In genomic region chr3:122418564-122419274, GRCm38 (mm10) we compare ENCODE assay signal across 8 mouse cellular contexts.
A peak's percentile ranks its signal among the peaks of the same experiment; 100 is the strongest.
DNase-seq lines count a peak whose midpoint lies in the region; ATAC-seq and TF ChIP-seq lines count a peak whose summit lies in the region.
"Had no signal": no experiment of that assay in that cellular context is flagged by ENCODE, and none has a peak within 500 bp of the region (broad histone marks: within the 10 kb centered on the region; RNA-seq: fewer than 3 reads in every experiment).

No protein-coding gene starts in this region.

- peak overlapping the region; percentile 74 for H3K4me3 ChIP-seq in lung, postnatal 0 days (ENCODE audit: low read depth, low read length)
- H3K4me3 ChIP-seq in forebrain, embryonic 16.5 days (replicated peaks; ENCODE audit: low read length): no peak overlapping the region; the same call in 1 of the 2 replicates
- H3K4me3 ChIP-seq in liver, embryonic 14.5 days (ENCODE audit: insufficient read depth in 1 of 2, low read depth in 2 of 2, low read length in 2 of 2): peak overlapping the region in 1 of 2 experiments; percentile 53; a peak in 1 of 4 replicates

- H3K4me1 ChIP-seq in lung, postnatal 0 days (ENCODE audit: insufficient read depth, low read depth, low read length): peaks cover 3% of the 10 kb centered on the region; the same call in 1 of the 2 replicates
- H3K4me1 ChIP-seq in forebrain, embryonic 16.5 days (replicated peaks; ENCODE audit: control insufficient read depth, insufficient read depth, low read length): peaks cover 20% of the 10 kb centered on the region
- peaks cover 0 to 5% of the 10 kb centered on the region in 2 experiments; a peak in 2 of 4 replicates for H3K4me1 ChIP-seq in liver, embryonic 14.5 days (replicated peaks; ENCODE audit: control insufficient read depth in 2 of 2, insufficient read depth in 2 of 2, low read length in 1 of 2)

- TF ChIP-seq CTCF in lung, postnatal 0 days (IDR thresholded peaks at IDR 0.05): no peak
- no peak for TF ChIP-seq CTCF in liver, embryonic 14.5 days (IDR thresholded peaks at IDR 0.05; ENCODE audit: low read depth)

- H3K27me3 ChIP-seq in lung, postnatal 0 days (replicated peaks; ENCODE audit: insufficient read depth, low read length): no peaks in the 10 kb centered on the region
- H3K27me3 ChIP-seq in forebrain, embryonic 16.5 days (replicated peaks; ENCODE audit: control insufficient read depth, insufficient read depth, low read length): no peaks in the 10 kb centered on the region; the same call in 1 of the 2 replicates
- peaks cover 32% of the 10 kb centered on the region for H3K27me3 ChIP-seq in liver, embryonic 14.5 days (ENCODE audit: control insufficient read depth, insufficient read depth, low read length)

- ATAC-seq in lung, postnatal 0 days: no peak
- ATAC-seq in forebrain, embryonic 16.5 days: no peak
- no peak for ATAC-seq in liver, embryonic 14.5 days (ENCODE audit: insufficient read depth)

- H3K36me3 ChIP-seq in lung, postnatal 0 days (ENCODE audit: insufficient read depth, low read length): no peaks in the 10 kb centered on the region
- H3K36me3 ChIP-seq in forebrain, embryonic 16.5 days (ENCODE audit: control insufficient read depth, insufficient read depth): no peaks in the 10 kb centered on the region
- no peaks in the 10 kb centered on the region for H3K36me3 ChIP-seq in liver, embryonic 14.5 days (replicated peaks; ENCODE audit: control insufficient read depth, insufficient read depth, low read depth)

- H3K9ac ChIP-seq in lung, postnatal 0 days (replicated peaks; ENCODE audit: low read depth): peak overlapping the region; percentile 84; the same call in 1 of the 2 replicates
- H3K9ac ChIP-seq in forebrain, embryonic 16.5 days (replicated peaks; ENCODE audit: low read depth, low read length): no peak overlapping the region
- H3K9ac ChIP-seq in liver, embryonic 14.5 days (replicated peaks): no peak overlapping the region

- H3K9me3 ChIP-seq in lung, postnatal 0 days (ENCODE audit: low read length): no peaks in the 10 kb centered on the region
- no peaks in the 10 kb centered on the region for H3K9me3 ChIP-seq in forebrain, embryonic 16.5 days (ENCODE audit: control insufficient read depth, low read length)
- H3K9me3 ChIP-seq in liver, embryonic 14.5 days (ENCODE audit: control insufficient read depth, low read length): no peaks in the 10 kb centered on the region

- DNase-seq in lung, postnatal 0 days (ENCODE audit: low spot score): peak; percentile 28
- DNase-seq in lung, postnatal 10 days: no peak
- no peak for DNase-seq in liver, embryonic 14.5 days (ENCODE audit: low read depth in 3 of 3, low spot score in 3 of 3)
- DNase-seq in layer of hippocampus, adult 9-11 months: no peak
- DNase-seq in left cerebral cortex, postnatal 25 days (ENCODE audit: low spot score in 2 of 2): no peak
- DNase-seq in embryo, embryonic 10.5 days (ENCODE audit: low spot score): no peak
- DNase-seq: adrenal gland, postnatal 36 days had no signal

- no peak for TF ChIP-seq EP300 in lung, postnatal 0 days (IDR thresholded peaks at IDR 0.05)
- TF ChIP-seq EP300 in liver, embryonic 14.5 days (IDR thresholded peaks at IDR 0.05; ENCODE audit: low read depth): no peak

- H3K27ac ChIP-seq in lung, postnatal 0 days (ENCODE audit: low read length): peak overlapping the region; percentile 95
- no peak overlapping the region for H3K27ac ChIP-seq in forebrain, embryonic 16.5 days (ENCODE audit: low read length)
- no peak overlapping the region for H3K27ac ChIP-seq in liver, embryonic 14.5 days

- intact Hi-C loops in left cerebral cortex, postnatal 25 days (cut with DNase I): no loop called here

- peak overlapping the region; percentile 85 for H3K4me2 ChIP-seq in lung, postnatal 0 days (replicated peaks; ENCODE audit: low read depth, low read length)
- peak overlapping the region; percentile 67; the same call in 1 of the 2 replicates for H3K4me2 ChIP-seq in forebrain, embryonic 16.5 days (ENCODE audit: low read length)
- peak overlapping the region; percentile 61 for H3K4me2 ChIP-seq in liver, embryonic 14.5 days (ENCODE audit: low read depth)

- 42% methylated on average over 16 of the region's 16 CpGs for WGBS in lung, postnatal 0 days
- 40% methylated on average over 16 of the region's 16 CpGs for WGBS in forebrain, embryonic 16.5 days
- WGBS in liver, embryonic 14.5 days (ENCODE audit: insufficient replicate concordance): 23% methylated on average over 16 of the region's 16 CpGs
